Mouse (Mus musculus) NIH3T3 (cell line): Measurements from ENCODE around the gene Gabrp.

Source experiments
- DNase-seq: peaks from one replicate; pipeline ENCODE4 v3.0.0-alpha.2; 2012; ENCODE audit warnings: low read depth

Gabrp gene

DNA sequence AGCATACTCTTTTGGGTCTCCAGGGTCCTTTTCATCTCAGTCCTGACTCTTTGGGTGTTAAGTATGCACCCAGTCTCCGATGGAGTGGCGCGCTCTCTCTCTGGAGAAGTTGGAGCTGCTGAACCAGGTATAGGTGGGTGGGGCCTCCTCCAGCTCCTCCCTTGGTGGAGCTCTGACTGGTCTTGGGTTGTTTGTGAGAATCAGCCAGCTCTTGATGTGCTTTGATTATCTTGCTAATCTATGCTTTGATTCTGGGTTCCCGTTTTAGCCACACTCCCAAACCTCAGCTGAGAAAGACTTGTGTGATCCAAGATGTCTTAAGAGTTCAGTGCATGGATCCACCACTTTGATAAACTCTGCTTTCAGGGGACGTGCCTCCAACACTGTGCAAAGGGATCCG, at the start of gene Gabrp:
Gene Gabrp (minus strand): TSS at position 101 of the 400 bp plus-strand sequence.
- DNase-seq, result no peak

DNA sequence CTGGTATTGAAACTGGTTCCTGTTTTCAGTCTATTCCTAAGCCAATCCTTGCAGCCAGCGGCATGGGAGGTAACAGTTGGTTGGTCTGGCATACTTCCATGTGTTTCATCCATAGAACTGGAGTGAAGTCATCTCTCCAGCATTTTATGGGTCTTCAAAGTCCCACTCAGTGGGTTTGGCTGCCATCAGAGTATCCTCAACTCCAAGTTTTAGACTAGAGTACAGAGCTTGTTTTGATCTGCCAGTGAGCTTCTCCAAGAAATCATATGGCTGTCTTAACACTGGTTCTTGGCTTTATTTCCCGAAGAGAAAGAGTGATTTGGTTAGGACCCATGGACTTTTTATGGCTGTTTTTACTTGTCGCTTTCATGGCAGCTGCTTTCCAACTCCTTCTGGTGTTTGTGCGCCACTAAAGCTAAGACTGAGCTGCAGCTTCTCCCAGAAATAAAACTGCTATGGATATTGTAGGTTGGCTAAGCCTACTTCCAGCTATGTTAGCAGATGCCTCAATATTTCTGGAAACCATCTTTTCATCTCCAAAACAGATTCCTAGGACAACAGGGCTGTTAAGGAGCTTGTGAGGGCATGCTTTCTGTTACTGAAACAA, 48.5 kb upstream of the Gabrp start:
- no peak for DNase-seq

- DNase-seq, result peak; percentile 73
Measured at GRCm38 (mm10) chr11:33614218-33614617, 35.5 kb upstream of the Gabrp start.

DNA sequence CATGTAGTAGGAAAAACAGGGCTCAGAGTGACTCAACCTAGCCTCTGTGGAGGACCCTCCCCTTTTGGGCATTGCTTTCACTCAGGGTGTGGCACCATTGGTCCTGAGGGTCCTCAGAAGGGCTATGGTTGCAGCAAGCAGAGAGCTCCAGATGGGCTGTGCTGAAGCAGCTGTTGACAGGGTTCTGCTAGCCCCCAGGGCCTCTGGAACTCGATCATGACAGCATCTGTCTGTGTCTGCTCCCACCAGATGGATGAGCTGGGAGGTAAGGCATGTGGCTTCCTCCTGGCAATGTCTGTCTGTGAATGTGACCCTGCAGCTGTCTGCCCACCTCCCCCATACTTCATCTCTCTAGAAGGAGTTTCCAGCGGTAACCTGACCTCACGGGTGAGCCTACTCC, 29.0 kb upstream of the Gabrp start:
- DNase-seq, result no peak

DNA sequence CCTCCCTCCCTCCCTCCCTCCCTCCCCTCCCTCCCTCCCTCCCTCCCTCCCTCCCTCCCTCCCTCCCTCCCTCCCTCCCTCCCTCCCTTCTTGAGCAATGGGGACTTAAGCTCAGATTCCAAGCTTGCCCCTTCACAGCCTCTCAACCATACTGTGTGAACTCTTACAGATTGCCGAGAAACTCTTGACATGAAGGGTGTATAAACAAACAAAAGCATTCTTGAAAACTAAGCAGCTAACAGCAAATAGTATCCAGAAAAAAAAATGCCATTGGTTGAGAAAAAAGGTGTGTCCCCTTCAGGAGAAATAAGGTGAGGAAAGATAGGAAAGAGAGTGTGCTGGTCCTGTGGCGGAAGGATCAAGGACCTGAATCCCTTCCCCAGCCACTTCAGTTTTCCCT, 24.4 kb upstream of the Gabrp start:
- DNase-seq, result no peak

GRCm38 (mm10) chr11:33598986-33599385, 20.2 kb upstream of the Gabrp start, which contains the start of gene D130052B06Rik:
Gene D130052B06Rik (plus strand): TSS chr11:33599302.
- no peak for DNase-seq

GRCm38 (mm10) chr11:33596655-33597054, 17.9 kb upstream of the Gabrp start:
- DNase-seq, result no peak

GRCm38 (mm10) chr11:33592826-33593225, 14.1 kb upstream of the Gabrp start:
- no peak for DNase-seq

GRCm38 (mm10) chr11:33590771-33591170, 12.0 kb upstream of the Gabrp start:
- no peak for DNase-seq

DNA sequence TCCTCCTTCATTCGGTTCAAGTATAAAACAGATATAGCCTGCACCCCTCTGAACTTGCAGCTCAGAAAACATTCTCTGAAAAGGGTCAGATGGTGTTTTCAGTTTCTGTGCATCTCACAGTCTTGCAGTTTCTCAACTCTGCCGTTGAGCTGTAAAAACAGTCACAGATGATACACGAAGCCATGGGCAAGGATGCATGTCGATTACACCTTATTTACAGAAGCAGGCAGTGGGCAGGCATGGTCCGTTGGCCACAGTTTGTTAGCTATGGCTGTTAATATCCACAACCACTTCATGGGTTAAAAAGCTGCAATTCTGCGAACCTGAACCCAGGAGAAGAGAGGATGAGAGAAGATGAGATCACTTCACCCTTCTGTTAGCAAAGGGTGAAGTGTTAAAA, 7.9 kb upstream of the Gabrp start:
- no peak for DNase-seq

- no peak for DNase-seq
Measured at GRCm38 (mm10) chr11:33579621-33580020, 862 bp upstream of the Gabrp start.

DNA sequence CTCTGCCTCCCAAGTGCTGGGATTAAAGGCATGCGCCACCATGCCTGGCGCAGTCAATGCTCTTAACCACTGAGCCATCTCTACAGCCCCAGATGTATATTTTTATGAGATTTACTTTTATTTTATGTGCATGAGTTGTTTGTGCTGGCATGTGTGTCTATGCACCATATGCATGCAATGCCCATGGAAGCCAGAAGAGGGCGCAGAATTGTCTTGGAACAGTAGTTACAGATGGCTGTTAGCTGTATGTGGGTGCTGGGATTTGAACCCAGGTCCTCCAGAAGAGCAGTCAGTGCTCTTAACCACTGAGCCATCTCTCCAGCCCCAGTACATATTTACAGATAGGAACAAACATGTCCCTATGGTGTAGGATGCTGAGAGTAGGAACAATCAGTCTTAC, 3.8 kb downstream of the Gabrp start:
- DNase-seq, result no peak

DNA sequence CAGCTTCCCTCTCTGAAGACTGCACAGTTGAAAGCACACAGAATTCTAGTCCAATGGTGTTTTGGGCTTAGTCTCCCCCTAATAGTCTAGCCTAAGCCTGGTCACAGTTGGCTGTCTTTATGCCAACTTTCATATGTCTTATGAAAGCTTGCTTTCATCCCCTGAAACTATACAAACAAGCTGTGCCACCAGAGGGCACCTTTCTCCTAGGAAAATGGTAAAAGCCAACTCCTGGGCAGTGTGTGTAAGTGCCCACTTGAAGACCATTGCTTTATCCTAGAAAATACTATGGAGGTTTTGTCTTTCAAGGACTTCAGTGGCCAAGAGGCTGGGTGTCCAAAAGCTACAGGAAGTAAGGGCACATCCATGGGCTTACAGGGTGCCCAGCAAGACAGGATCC, 8.3 kb downstream of the Gabrp start:
- DNase-seq, result no peak

DNA sequence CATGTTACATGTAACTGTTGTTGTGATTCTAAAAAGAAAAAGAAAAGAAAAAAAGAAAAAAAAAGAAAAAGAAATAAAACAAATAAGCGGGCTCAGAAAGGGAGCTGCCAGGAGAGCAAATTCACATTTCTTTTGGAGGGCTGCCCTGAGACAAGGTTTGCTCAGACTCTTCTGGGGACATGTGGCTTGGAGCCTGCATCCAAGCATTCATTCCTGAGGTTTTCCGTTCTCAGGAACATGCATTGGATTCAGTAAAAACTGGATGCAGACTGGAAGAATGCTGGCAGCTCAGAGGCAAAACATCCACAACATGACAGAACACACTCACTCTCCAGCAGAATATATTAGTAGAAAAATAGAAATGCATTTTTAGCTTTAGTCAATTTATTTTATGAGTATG, 14.8 kb downstream of the Gabrp start:
- DNase-seq, result no peak

DNA sequence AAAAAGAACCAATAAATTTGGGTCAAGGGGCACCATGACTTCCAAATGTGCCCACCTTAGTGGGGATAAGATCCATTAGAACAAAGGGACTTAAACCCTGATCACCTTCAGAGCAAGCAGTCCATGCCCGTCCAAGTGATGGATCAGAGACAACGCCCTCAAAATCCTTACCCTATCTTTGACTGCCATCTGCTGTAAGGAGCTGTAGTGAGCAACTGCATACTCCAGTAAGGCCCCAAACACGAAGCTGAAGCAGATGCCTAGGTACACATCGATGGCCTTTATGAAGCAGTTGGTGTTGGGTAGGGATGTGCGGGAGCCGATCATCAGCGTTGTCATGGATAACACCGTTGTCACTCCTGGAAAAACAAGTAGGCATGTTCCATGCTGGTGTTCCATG, 24.6 kb downstream of the Gabrp start:
- DNase-seq, result no peak

DNA sequence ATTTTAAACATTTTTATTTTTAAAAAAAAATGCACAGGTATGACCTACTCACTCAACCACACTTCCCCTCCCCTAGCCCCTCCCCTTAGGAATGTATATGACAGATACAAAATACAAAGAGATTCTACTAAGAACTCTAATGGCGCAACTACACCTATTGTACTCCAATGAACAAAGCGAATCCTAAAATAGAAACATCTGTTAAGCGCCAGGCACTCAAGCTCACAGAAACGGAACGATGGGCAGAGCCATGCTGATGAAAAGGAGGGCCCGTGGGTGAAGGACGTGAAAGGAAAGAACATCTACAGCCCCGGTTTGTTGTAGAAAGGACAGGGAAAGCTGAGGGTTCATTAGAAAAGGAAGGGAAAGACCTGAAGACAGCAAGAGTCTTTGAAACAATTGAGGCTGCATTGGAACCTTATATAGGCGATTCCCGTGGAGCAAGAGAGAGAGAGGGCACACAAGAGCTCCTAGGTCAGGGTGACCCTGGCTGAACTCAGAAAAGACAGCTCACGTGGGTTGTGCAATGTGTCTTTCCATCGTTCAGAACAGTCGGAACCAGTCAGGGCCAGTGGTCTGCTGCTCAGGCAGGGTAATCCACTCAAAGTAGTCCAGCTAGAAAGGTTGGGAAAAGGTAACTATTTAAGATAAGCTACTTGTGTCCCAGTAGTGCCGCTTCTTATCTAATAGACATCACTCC, 27.7 kb downstream of the Gabrp start:
- no peak for DNase-seq

GRCm38 (mm10) chr11:33547386-33547785, 31.4 kb downstream of the Gabrp start:
- no peak for DNase-seq

GRCm38 (mm10) chr11:33544945-33545344, 33.8 kb downstream of the Gabrp start:
- no peak for DNase-seq

DNA sequence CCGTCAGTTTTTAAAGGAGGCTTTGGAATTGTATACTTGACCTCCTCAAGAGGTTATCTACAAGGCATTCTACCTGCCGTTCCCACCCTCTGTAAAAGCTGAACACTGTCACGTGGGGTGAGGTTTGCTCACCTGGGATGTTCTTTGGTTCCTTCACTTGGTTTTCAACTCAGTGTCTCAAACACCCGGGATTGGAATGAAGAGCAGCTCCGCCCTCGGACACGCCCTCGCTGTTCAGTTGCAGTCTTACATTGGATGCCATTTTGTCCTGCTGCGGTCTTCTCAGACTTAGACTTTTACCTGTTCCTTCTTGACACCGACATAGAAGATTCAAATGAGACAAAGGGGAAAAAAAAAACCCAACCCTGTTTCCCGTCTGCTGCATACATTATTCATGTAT, 34.6 kb downstream of the Gabrp start:
- no peak for DNase-seq

- DNase-seq, result no peak
Measured at GRCm38 (mm10) chr11:33537390-33538125, 41.2 kb downstream of the Gabrp start.

GRCm38 (mm10) chr11:33536636-33537035, 42.1 kb downstream of the Gabrp start:
- DNase-seq, result no peak

DNA sequence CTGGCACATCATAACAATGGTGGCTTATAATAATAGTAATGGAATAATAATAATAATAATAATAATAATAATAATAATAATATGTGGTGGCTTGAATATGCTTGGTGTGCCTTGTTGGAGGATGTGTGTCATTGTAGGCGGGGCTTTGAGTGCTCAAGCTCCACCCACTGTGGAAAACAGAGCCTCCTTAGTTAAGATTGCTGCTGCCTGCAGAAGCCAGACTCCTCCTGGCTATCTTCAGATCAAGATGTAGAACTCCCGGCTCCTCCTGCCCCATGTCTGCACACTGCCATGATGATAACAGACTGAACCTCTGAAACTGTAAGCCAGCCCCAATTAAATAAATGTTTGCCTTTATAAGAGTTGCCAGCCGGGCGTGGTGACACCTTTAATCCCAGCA, 44.2 kb downstream of the Gabrp start:
- no peak for DNase-seq

GRCm38 (mm10) chr11:33533577-33533976, 45.2 kb downstream of the Gabrp start:
- DNase-seq, result no peak
